Comparison of ENCODE assay signal across 31 mouse cellular contexts in the genomic region with DNA sequence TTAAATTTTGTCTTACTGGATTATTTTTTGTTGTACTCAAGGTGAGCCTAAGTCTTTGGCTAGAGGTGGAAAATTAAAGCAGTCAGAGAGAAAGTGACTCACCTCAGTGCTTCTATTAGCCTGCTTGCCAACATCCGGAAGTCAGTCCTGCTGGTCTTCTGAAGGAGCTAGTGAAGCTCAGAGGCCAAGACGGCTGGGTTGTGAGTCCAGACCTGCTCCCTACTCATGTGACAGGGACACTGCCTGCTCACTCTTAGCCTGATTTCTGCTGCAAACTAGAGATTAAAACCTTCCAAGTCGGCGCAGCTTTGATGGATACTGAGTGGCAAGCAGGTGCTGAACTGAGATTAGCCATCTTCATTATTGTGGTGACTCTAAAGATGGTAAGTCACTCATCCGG.
DNase-seq lines count a peak whose midpoint lies in the region; ATAC-seq and TF ChIP-seq lines count a peak whose summit lies in the region.
"Had no signal": no experiment of that assay in that cellular context is flagged by ENCODE, and none has a peak within 500 bp of the region (broad histone marks: within the 10 kb centered on the region; RNA-seq: fewer than 3 reads in every experiment).

No protein-coding gene starts in this region.

- TF ChIP-seq CTCF in olfactory bulb, adult 2 months (IDR thresholded peaks at IDR 0.05; ENCODE audit: insufficient read depth, low read depth, low read length) = no peak

- H3K4me2 ChIP-seq in hindbrain, embryonic 13.5 days = no peak overlapping the region
- H3K4me2 ChIP-seq: embryonic facial prominence, embryonic 13.5 days; forebrain, embryonic 15.5 days; heart, embryonic 13.5 days; hindbrain, embryonic 15.5 days; kidney, embryonic 15.5 days; liver, embryonic 13.5 days; midbrain, embryonic 15.5 days had no signal

- H3K9ac ChIP-seq in hindbrain, embryonic 13.5 days = no peak overlapping the region
- H3K9ac ChIP-seq: embryonic facial prominence, embryonic 13.5 days; forebrain, embryonic 15.5 days; heart, embryonic 13.5 days; hindbrain, embryonic 15.5 days; kidney, embryonic 15.5 days; liver, embryonic 13.5 days; midbrain, embryonic 15.5 days had no signal

- H3K4me1 ChIP-seq in olfactory bulb, adult 2 months (ENCODE audit: control insufficient read depth, insufficient read depth, low read length) = peaks cover 5% of the 10 kb centered on the region
- peaks cover 49% of the 10 kb centered on the region for H3K4me1 ChIP-seq in hindbrain, embryonic 13.5 days (replicated peaks)
- H3K4me1 ChIP-seq: liver, embryonic 13.5 days had no signal

- ATAC-seq in hindbrain, embryonic 13.5 days (ENCODE audit: low FRiP score) = no peak
- ATAC-seq: activated CD4-positive, CD25-positive, alpha-beta regulatory T cell, adult 4 months; forebrain, embryonic 15.5 days; inflammation-experienced regulatory T-cells, adult 6 months; lung, postnatal 0 days; midbrain, embryonic 15.5 days had no signal

- TF ChIP-seq POLR2A in olfactory bulb, adult 2 months (IDR thresholded peaks at IDR 0.05; ENCODE audit: insufficient read depth, low read depth, low read length) = no peak

- no peak overlapping the region for H3K4me3 ChIP-seq in olfactory bulb, adult 2 months (ENCODE audit: insufficient read depth, low read depth, low read length)
- no peak overlapping the region for H3K4me3 ChIP-seq in hindbrain, embryonic 13.5 days
- H3K4me3 ChIP-seq: embryonic facial prominence, embryonic 13.5 days; forebrain, embryonic 10.5 days; forebrain, embryonic 15.5 days; heart, embryonic 13.5 days; hindbrain, embryonic 15.5 days; kidney, embryonic 15.5 days; layer of hippocampus, adult 2 months; liver, embryonic 13.5 days; midbrain, embryonic 15.5 days had no signal

- DNase-seq in cerebellum, adult 11 months = peak; percentile 47
- DNase-seq in cerebellum, adult 18-20 months = peak; percentile 66 to 79
- DNase-seq in cerebellum, postnatal 10 days = peak; percentile 33 to 46
- no peak for DNase-seq in layer of hippocampus, postnatal 14 days (ENCODE audit: low spot score in 2 of 2)
- DNase-seq: adrenal gland, adult 2 months; adrenal gland, postnatal 36 days; B cell, adult 2 months; gastrocnemius, postnatal 25 days; heart, adult 18-20 months; heart, postnatal 10 days; kidney, adult 11 months; kidney, postnatal 25 days; left cerebral cortex, postnatal 4 days; liver, embryonic 13.5 days; lung, adult 18-20 months; right cerebral cortex, postnatal 14 days; thymus, postnatal 4 days had no signal

- H3K36me3 ChIP-seq in hindbrain, embryonic 13.5 days = no peaks in the 10 kb centered on the region
- H3K36me3 ChIP-seq: embryonic facial prominence, embryonic 13.5 days; forebrain, embryonic 10.5 days; forebrain, embryonic 15.5 days; heart, embryonic 13.5 days; hindbrain, embryonic 15.5 days; kidney, embryonic 15.5 days; liver, embryonic 13.5 days; midbrain, embryonic 15.5 days had no signal

- no peaks in the 10 kb centered on the region for H3K9me3 ChIP-seq in hindbrain, embryonic 13.5 days
- H3K9me3 ChIP-seq: embryonic facial prominence, embryonic 13.5 days; forebrain, embryonic 10.5 days; forebrain, embryonic 15.5 days; heart, embryonic 13.5 days; hindbrain, embryonic 15.5 days; kidney, embryonic 15.5 days; liver, embryonic 13.5 days; midbrain, embryonic 15.5 days had no signal

- WGBS in olfactory bulb, adult 2 months = 67% methylated on average over 5 of the region's 5 CpGs
- WGBS in hindbrain, embryonic 13.5 days = 81% methylated on average over 5 of the region's 5 CpGs

- peak overlapping the region; percentile 21; the same call in 1 of the 2 replicates for H3K27ac ChIP-seq in olfactory bulb, adult 2 months (ENCODE audit: insufficient read depth, low read depth, low read length)
- no peak overlapping the region for H3K27ac ChIP-seq in hindbrain, embryonic 13.5 days
- H3K27ac ChIP-seq: embryonic facial prominence, embryonic 13.5 days; forebrain, embryonic 10.5 days; forebrain, embryonic 15.5 days; heart, embryonic 13.5 days; hindbrain, embryonic 15.5 days; kidney, embryonic 15.5 days; layer of hippocampus, adult 2 months; liver, embryonic 13.5 days; macrophage; midbrain, embryonic 15.5 days had no signal

- H3K27me3 ChIP-seq in hindbrain, embryonic 13.5 days = no peaks in the 10 kb centered on the region
- H3K27me3 ChIP-seq: embryonic facial prominence, embryonic 13.5 days; forebrain, embryonic 15.5 days; heart, embryonic 13.5 days; hindbrain, embryonic 15.5 days; kidney, embryonic 15.5 days; liver, embryonic 13.5 days; midbrain, embryonic 15.5 days had no signal

Comparison
In these comparisons a context has a peak if more than half of its experiments do, and no peak if none do; other contexts are left out.
1. DNase-seq: peak in cerebellum, adult 11 months (single experiment), cerebellum, adult 18-20 months (2 of 2) and cerebellum, postnatal 10 days (2 of 2); none in layer of hippocampus, postnatal 14 days (0 of 2).